Mouse (Mus musculus) MEL (cell line): Measurements from ENCODE around the gene Hivep2. TPM values are rescaled to one million over a fixed set of nuclear protein-coding genes. Genes with fewer than 3 reads are reported as not detected.

Experiments
- DNase-seq: peaks from one replicate; pipeline ENCODE4 v3.0.0; 2011; ENCODE audit warnings: low read depth, low spot score
- H3K27ac ChIP-seq: 2 replicates; pipeline ENCODE4 v1.5.1; 2012; ENCODE audit warnings: low read depth, mild to moderate bottlenecking, control low read depth, low read length, moderate library complexity; ENCODE audit not compliant: control insufficient read depth
- H3K27me3 ChIP-seq, 2 experiments: fragments of 150-350 bp in 1 of 2; sonication (generic) in 1 of 2; 2 replicates each; pipeline ENCODE4 v1.6.1; 2012; ENCODE audit warnings: low read length in 2 of 2, mild to moderate bottlenecking in 2 of 2, improper control_type of control experiment in 1 of 2, moderate library complexity in 1 of 2; ENCODE audit not compliant: insufficient read depth in 2 of 2, control insufficient read depth in 1 of 2
- H3K36me3 ChIP-seq, 2 experiments: 2 replicates each; pipeline ENCODE4 v1.6.1; 2012 to 2014; ENCODE audit warnings: low read length in 2 of 2, improper control_type of control experiment in 1 of 2, inconsistent platforms in 1 of 2, mild to moderate bottlenecking in 1 of 2; ENCODE audit not compliant: insufficient read depth in 2 of 2, control insufficient read depth in 1 of 2
- H3K4me1 ChIP-seq, 2 experiments: fragments of 150-350 bp in 1 of 2; sonication (generic) in 1 of 2; 2 replicates each; pipeline ENCODE4 v1.6.1; 2012; ENCODE audit warnings: low read length in 2 of 2, improper control_type of control experiment in 1 of 2, mild to moderate bottlenecking in 1 of 2; ENCODE audit not compliant: insufficient read depth in 2 of 2, control insufficient read depth in 1 of 2
- H3K4me3 ChIP-seq, 2 experiments: fragments of 150-350 bp in 1 of 2; sonication (generic) in 1 of 2; 2 replicates each; pipeline ENCODE4 v1.5.1; 2012; ENCODE audit warnings: low read depth in 2 of 2, low read length in 2 of 2, mild to moderate bottlenecking in 2 of 2, moderate library complexity in 2 of 2, control low read depth in 1 of 2, improper control_type of control experiment in 1 of 2; ENCODE audit not compliant: control insufficient read depth in 1 of 2, insufficient read depth in 1 of 2
- H3K79me2 ChIP-seq: 2 replicates; pipeline ENCODE4 v1.6.1; 2012; ENCODE audit warnings: mild to moderate bottlenecking, low read length, moderate library complexity; ENCODE audit not compliant: control insufficient read depth, poor library complexity, insufficient read depth
- H3K9ac ChIP-seq: 2 replicates; pipeline ENCODE4 v1.6.1; 2012; ENCODE audit warnings: low read depth, mild to moderate bottlenecking, control low read depth, low read length, moderate library complexity; ENCODE audit not compliant: control insufficient read depth, poor library complexity, severe bottlenecking
- H3K9me3 ChIP-seq: fragments of 150-350 bp; sonication (generic); replicated peaks from 2 replicates; pipeline ENCODE4 v1.6.1; 2012; ENCODE audit warnings: mild to moderate bottlenecking, low read length, improper control_type of control experiment, moderate library complexity; ENCODE audit not compliant: insufficient read depth
- BHLHE40 ChIP-seq: IDR thresholded peaks from 2 replicates; pipeline ENCODE4 v1.6.1; 2012; ENCODE audit warnings: low read depth, mild to moderate bottlenecking, inconsistent platforms, low read length, improper control_type of control experiment, borderline replicate concordance
- CHD1 ChIP-seq: IDR thresholded peaks from 2 replicates; pipeline ENCODE4 v1.6.1; 2012; ENCODE audit warnings: low read depth, mild to moderate bottlenecking, inconsistent platforms, low read length, improper control_type of control experiment
- CHD2 ChIP-seq: IDR thresholded peaks from 2 replicates; pipeline ENCODE4 v1.6.1; 2011; ENCODE audit warnings: low read length, improper control_type of control experiment
- EP300 ChIP-seq, 2 experiments: IDR thresholded peaks; 2 replicates each; pipeline ENCODE4 v1.6.1; 2011; ENCODE audit warnings: improper control_type of control experiment in 2 of 2, low read length in 2 of 2, low read depth in 1 of 2, mild to moderate bottlenecking in 1 of 2
- ETS1 ChIP-seq: IDR thresholded peaks from 2 replicates; pipeline ENCODE4 v1.6.1; 2012; ENCODE audit warnings: low read depth, mild to moderate bottlenecking, inconsistent platforms, low read length, improper control_type of control experiment, moderate library complexity
- GABPA ChIP-seq: IDR thresholded peaks from 2 replicates; pipeline ENCODE4 v1.6.1; 2012; ENCODE audit warnings: low read depth, mild to moderate bottlenecking, inconsistent platforms, low read length, improper control_type of control experiment, moderate library complexity
- GATA1 ChIP-seq: IDR thresholded peaks from 2 replicates; pipeline ENCODE4 v1.6.1; 2011; ENCODE audit warnings: low read depth, low read length, improper control_type of control experiment
- HCFC1 ChIP-seq: IDR thresholded peaks from 2 replicates; pipeline ENCODE4 v1.6.1; 2012; ENCODE audit warnings: low read depth, mild to moderate bottlenecking, inconsistent platforms, low read length, improper control_type of control experiment, moderate library complexity
- JUND ChIP-seq: IDR thresholded peaks from 2 replicates; pipeline ENCODE4 v1.6.1; 2011; ENCODE audit warnings: low read depth, mild to moderate bottlenecking, improper control_type of control experiment, low read length
- MAFK ChIP-seq: IDR thresholded peaks from 2 replicates; pipeline ENCODE4 v1.6.1; 2011; ENCODE audit warnings: low read depth, mild to moderate bottlenecking, low read length, improper control_type of control experiment, borderline replicate concordance
- MAX ChIP-seq: IDR thresholded peaks from 2 replicates; pipeline ENCODE4 v1.6.1; 2011; ENCODE audit warnings: low read length, improper control_type of control experiment
- MYC ChIP-seq: IDR thresholded peaks from 2 replicates; pipeline ENCODE4 v1.6.1; 2011; ENCODE audit warnings: low read depth, mild to moderate bottlenecking, low read length, improper control_type of control experiment, moderate library complexity
- NELFE ChIP-seq: IDR thresholded peaks from 2 replicates; pipeline ENCODE4 v1.6.1; 2011; ENCODE audit warnings: low read depth, low read length, improper control_type of control experiment
- NRF1 ChIP-seq: IDR thresholded peaks from 2 replicates; pipeline ENCODE4 v1.6.1; 2014; ENCODE audit warnings: low read depth, mild to moderate bottlenecking, inconsistent platforms, low read length, improper control_type of control experiment, moderate library complexity; ENCODE audit not compliant: poor library complexity, insufficient read depth, severe bottlenecking
- POLR2AphosphoS2 ChIP-seq: IDR thresholded peaks from 2 replicates; pipeline ENCODE4 v1.6.1; 2011; ENCODE audit warnings: low read length, improper control_type of control experiment
- POLR2AphosphoS5 ChIP-seq: IDR thresholded peaks from 2 replicates; pipeline ENCODE4 v1.6.1; 2012; ENCODE audit warnings: low read depth, borderline replicate concordance, mild to moderate bottlenecking, inconsistent platforms, low read length, moderate library complexity, mixed read lengths
- RAD21 ChIP-seq: IDR thresholded peaks from 2 replicates; pipeline ENCODE4 v1.6.1; 2011; ENCODE audit warnings: mild to moderate bottlenecking, low read depth, low read length, improper control_type of control experiment
- TAL1 ChIP-seq: IDR thresholded peaks from 2 replicates; pipeline ENCODE4 v1.6.1; 2012; ENCODE audit warnings: mild to moderate bottlenecking, inconsistent platforms, low read length, moderate library complexity, mixed read lengths
- TCF12 ChIP-seq: IDR thresholded peaks from 2 replicates; pipeline ENCODE4 v1.6.1; 2014; ENCODE audit warnings: low read depth, mild to moderate bottlenecking, inconsistent platforms, low read length, improper control_type of control experiment, moderate library complexity
- UBTF ChIP-seq: IDR thresholded peaks from 2 replicates; pipeline ENCODE4 v1.6.1; 2012; ENCODE audit warnings: low read depth, mild to moderate bottlenecking, inconsistent platforms, low read length, improper control_type of control experiment, moderate library complexity, borderline replicate concordance; ENCODE audit not compliant: insufficient read depth
- USF1 ChIP-seq: IDR thresholded peaks from 2 replicates; pipeline ENCODE4 v1.6.1; 2014; ENCODE audit warnings: low read depth, mild to moderate bottlenecking, inconsistent platforms, low read length, improper control_type of control experiment, moderate library complexity
- USF2 ChIP-seq, 2 experiments: IDR thresholded peaks; 2 replicates each; pipeline ENCODE4 v1.6.1; 2011 to 2012; ENCODE audit warnings: improper control_type of control experiment in 2 of 2, low read length in 2 of 2, borderline replicate concordance in 1 of 2, inconsistent platforms in 1 of 2, low read depth in 1 of 2, mild to moderate bottlenecking in 1 of 2; ENCODE audit not compliant: insufficient read depth in 1 of 2
- ZC3H11A ChIP-seq: IDR thresholded peaks from 2 replicates; pipeline ENCODE4 v1.6.1; 2012; ENCODE audit warnings: low read depth, mild to moderate bottlenecking, inconsistent platforms, low read length, improper control_type of control experiment
- ZKSCAN1 ChIP-seq: IDR thresholded peaks from 2 replicates; pipeline ENCODE4 v1.6.1; 2012; ENCODE audit warnings: low read depth, mild to moderate bottlenecking, inconsistent platforms, low read length, improper control_type of control experiment, moderate library complexity
- polyA plus RNA-seq, 2 experiments: library from polyadenylated mRNA; stranded (reverse) in 1 of 2; unstranded in 1 of 2; fragments of >175 nt in 1 of 2; fragments of >200 nt in 1 of 2; gene quantifications; 2 replicates each; pipeline versions ENCODE4 v1.2.1 to v1.2.4; 2012; ENCODE audit warnings: low replicate concordance in 2 of 2, low read depth in 1 of 2; ENCODE audit not compliant: insufficient read length in 2 of 2, insufficient read depth in 1 of 2, missing spikeins in 1 of 2
- total RNA-seq: library from RNA; depleted of rRNA; stranded (reverse); fragments of 300-350 nt; gene quantifications from 2 replicates; pipeline ENCODE4 v1.2.3, GENCODE M21; 2012

Hivep2 gene
- total and polyA plus RNA-seq, 3 experiments, result not detected

- H3K27ac ChIP-seq, result no peak overlapping the region
- H3K27me3 ChIP-seq, result no peaks in the 10 kb centered on the region
- DNase-seq, result no peak
- H3K79me2 ChIP-seq, result no peaks in the 10 kb centered on the region
- TF ChIP-seq NELFE (no peak), ETS1 (no peak), ZC3H11A (no peak), USF2 (IDR thresholded peaks at IDR 0.05; ENCODE audit: borderline replicate concordance in 1 of 2, insufficient read depth in 1 of 2, low read depth in 1 of 2, low read length in 2 of 2) (no peak), TAL1 (no peak), MAX (no peak), HCFC1 (no peak), MAFK (no peak), NRF1 (no peak), BHLHE40 (no peak), RAD21 (no peak), POLR2AphosphoS2 (no peak), USF1 (no peak), JUND (no peak), TCF12 (no peak), GABPA (no peak), UBTF (no peak), GATA1 (no peak), CHD1 (no peak), POLR2AphosphoS5 (no peak)
- no peaks in the 10 kb centered on the region for H3K4me1 ChIP-seq
- no peak overlapping the region for H3K9ac ChIP-seq
- no peaks in the 10 kb centered on the region for H3K36me3 ChIP-seq
- no peak overlapping the region for H3K4me3 ChIP-seq
- H3K9me3 ChIP-seq, result no peaks in the 10 kb centered on the region
Observed at GRCm38 (mm10) chr10:14041606-14042005, 75.7 kb downstream of the Hivep2 start.

- H3K27ac ChIP-seq, result no peak overlapping the region
- no peak for DNase-seq
- no peak overlapping the region for H3K9ac ChIP-seq
- TF ChIP-seq MYC (no peak), POLR2AphosphoS5 (no peak), USF1 (no peak), ZKSCAN1 (no peak), EP300 (IDR thresholded peaks at IDR 0.05; ENCODE audit: low read depth in 1 of 2, low read length in 2 of 2) (no peak), POLR2AphosphoS2 (no peak), UBTF (no peak), RAD21 (no peak), MAFK (no peak), CHD2 (no peak)
- no peak overlapping the region for H3K4me3 ChIP-seq
- no peaks in the 10 kb centered on the region for H3K9me3 ChIP-seq
- H3K27me3 ChIP-seq, result no peaks in the 10 kb centered on the region
- no peaks in the 10 kb centered on the region for H3K36me3 ChIP-seq
- H3K79me2 ChIP-seq, result no peaks in the 10 kb centered on the region
- H3K4me1 ChIP-seq, result no peaks in the 10 kb centered on the region
Observed at GRCm38 (mm10) chr10:14042539-14043348, 76.9 kb downstream of the Hivep2 start.
